Mouse (Mus musculus): ENCODE measurements around the gene Gm20806. TPM values are rescaled to one million over a fixed set of nuclear protein-coding genes. Genes with fewer than 3 reads are reported as not detected.
"Not testable (repeated sequence)": the region's sequence is repeated elsewhere in the genome, so short reads cannot be mapped to it uniquely, and the experiment has no call there.

The Gm20806 gene
- not detected in 2 replicates for polyA plus RNA-seq (2015; fragmentation: Nextera tagmentation; extraction: Ambion mirVana)

GRCm38 (mm10) chrY:78837956-78838355, at the start of gene Gm20806:
TSS of gene Gm20806 (minus strand) at chrY:78838056.
- H3K36me3 ChIP-seq (ENCODE audit: control insufficient read depth, insufficient read depth, low read length); H3K27me3 ChIP-seq (ENCODE audit: control insufficient read depth, insufficient read depth, low read depth, low read length); H3K9ac ChIP-seq (ENCODE audit: low read depth, low read length); H3K4me2 ChIP-seq (ENCODE audit: low read length); H3K4me3 ChIP-seq (ENCODE audit: low read depth, low read length); H3K27ac ChIP-seq (ENCODE audit: low read length); H3K9me3 ChIP-seq (replicated peaks; ENCODE audit: control insufficient read depth, low read length, poor library complexity, severe bottlenecking); H3K4me1 ChIP-seq (ENCODE audit: control insufficient read depth, insufficient read depth, low read length); ATAC-seq: not testable (repeated sequence)
- no CpG with 5 or more reads among the region's 4 CpGs for WGBS

Measured in midbrain, embryonic 16.5 days (tissue).